Mouse (Mus musculus) kidney, adult 9 months (tissue): ENCODE results near the gene Zfp811.

ENCODE experiments used
- DNase-seq: peaks from one replicate; pipeline ENCODE4 v3.0.0; 2022

Zfp811 gene

GRCm38 (mm10) chr17:32753634-32754033 lies 56.1 kb downstream of the Zfp811 start:
- peak; percentile 33 for DNase-seq

DNA sequence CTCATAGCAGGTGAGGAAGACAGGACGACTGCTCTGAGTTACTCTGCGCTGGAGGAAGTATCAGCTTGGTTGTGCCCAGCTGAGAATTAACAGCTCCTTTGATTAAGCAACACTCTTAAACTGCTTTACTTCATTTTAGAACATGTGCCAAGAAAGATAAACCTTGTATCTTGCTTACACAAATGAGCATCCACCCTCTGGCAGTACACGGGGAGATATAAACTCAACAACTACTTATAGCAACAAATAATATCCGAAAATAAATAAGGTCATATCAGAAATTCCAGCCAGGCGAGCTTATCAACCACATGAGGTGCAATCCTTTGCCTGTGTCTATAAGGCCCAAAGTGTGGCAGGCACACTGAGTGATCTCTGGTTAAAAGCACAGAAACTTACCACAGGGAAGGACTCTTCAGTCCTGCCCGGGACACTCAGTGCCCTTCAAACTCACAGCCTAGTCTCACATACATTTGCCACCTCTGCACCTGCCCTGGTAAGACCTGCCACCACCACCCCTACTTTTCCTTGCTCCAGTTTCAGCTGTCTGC lies 56.8 kb downstream of the Zfp811 start:
- no peak for DNase-seq

GRCm38 (mm10) chr17:32750611-32751010 lies 59.1 kb downstream of the Zfp811 start:
- DNase-seq = no peak
